Mouse (Mus musculus) erythroblast, embryonic 14.5 days (primary cell): ENCODE results near the gene Plekha1.

Experiments
- GATA1 ChIP-seq: IDR thresholded peaks from 2 replicates; pipeline ENCODE4 v1.6.1; 2012; ENCODE audit warnings: low read length, inconsistent platforms, mixed read lengths
- TAL1 ChIP-seq: IDR thresholded peaks from 3 replicates; pipeline ENCODE4 v1.6.1; 2012; ENCODE audit warnings: low read length, inconsistent platforms, mixed read lengths

- TF ChIP-seq GATA1 (no peak), TAL1 (no peak)
Measured at GRCm38 (mm10) chr7:130816243-130816642, 49.3 kb upstream of the Plekha1 start.
